Mouse (Mus musculus) fat pad, adult 2 months (tissue): Measurements from ENCODE around the gene Iscu.

Source experiments
- DNase-seq: peaks from one replicate; pipeline ENCODE4 v3.0.0-alpha.2; 2011; ENCODE audit warnings: low read depth, low spot score; ENCODE audit errors: extremely low read depth

Iscu gene

DNA sequence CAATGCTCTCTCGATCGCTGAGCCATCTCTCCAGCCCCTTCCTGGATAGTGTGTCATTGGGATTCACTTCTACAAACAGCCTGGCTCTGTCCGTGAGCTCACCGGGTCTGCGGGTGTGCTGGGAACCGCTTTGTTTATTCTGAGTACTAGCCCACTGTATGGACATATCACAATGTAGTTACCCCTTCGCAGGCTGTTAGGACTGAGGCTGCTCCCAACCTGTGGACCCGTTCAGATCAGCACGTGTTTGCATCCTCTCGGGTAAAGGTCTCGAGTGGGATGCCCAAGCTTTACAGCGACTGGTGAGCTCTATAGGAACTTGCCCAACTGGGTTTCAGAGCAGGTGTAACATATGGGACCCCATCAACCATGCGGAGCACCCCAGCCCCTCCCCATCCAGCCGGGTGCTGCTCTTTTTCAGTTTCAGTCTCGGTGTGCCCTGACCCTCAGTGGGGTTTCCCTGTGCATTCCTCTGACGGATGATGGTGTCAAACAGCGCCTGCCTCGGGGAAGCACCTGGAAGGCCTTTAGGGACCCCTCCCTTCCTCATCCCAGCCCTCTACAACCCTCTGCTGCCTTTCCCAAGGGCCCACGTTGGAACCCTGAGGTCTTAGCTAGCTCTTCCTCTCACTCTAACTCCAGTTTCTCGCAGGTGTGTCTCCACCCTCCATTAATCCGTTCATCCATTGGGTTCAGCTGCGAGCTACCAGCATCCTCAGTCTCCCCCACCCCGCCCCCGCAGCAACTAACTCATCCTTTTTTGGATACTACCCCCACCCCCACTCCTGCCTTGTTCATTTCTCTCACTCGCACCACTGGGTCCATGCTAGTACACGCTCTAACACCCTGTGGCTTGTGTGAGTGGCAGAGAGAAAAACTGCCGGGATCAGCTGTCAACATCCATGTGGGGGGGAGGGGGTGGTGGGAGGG, 41.8 kb downstream of the Iscu start:
- no peak for DNase-seq

DNA sequence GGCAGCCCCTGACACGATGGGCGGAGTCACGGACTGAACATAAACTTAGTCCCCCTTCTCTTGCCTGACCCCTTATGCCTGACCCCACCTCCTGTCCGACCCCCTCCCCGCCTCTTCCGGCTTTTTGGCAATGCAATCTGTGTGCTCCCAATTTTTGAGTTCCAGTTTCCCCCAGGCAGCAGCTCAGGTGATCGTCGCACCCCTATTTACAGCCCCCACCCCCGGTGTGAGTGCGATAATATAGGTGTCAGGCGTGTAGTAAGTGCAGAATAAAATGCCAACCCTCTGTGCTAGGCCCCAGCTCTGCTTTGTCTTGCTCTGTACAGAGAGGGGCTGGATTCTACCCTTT, 42.5 kb downstream of the Iscu start:
- DNase-seq: no peak

DNA sequence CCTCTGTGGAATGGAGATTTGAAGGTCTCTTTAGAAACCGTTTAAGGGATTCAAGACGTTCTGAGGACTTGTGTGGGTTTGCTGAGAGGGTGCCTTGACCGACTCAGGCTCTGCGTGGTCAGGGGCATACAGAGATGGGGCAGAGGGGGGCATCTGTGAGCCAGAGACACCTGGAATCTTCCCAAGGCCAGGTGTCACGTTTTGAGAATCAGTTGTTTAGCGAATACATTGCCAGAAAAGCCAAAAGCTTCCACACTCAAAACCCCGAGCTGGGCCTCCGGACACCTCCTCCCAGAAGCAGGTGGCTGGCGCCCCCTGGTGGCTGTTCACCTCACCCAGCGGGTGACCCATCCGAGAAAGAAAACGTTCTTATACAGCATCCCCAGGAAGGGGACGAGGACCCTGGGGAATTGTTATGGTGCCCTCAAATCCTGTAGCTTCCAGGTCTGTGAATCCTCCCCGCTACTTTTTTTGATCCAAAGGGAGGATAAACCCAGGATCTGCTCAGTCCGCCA, 43.1 kb downstream of the Iscu start:
- no peak for DNase-seq

DNA sequence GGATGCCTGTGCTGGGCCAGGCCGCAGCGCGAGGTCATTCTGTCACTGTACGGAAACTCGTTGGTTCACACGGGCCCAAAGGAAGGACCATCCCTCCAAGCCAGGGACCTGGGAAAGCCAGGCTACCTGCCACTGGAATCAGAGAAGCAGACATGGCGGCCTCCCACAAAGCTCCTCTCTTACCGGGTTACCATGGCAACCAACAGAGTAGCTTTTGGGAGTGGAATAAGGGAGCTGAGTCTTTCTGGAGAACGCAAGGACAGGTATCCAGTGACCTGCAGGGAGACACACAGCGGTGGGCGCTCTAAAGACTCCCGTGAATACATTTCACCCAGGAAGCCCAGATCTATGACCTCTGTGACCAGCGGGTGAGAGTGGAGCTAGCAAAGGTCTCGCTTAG, 46.0 kb downstream of the Iscu start:
- no peak for DNase-seq

DNA sequence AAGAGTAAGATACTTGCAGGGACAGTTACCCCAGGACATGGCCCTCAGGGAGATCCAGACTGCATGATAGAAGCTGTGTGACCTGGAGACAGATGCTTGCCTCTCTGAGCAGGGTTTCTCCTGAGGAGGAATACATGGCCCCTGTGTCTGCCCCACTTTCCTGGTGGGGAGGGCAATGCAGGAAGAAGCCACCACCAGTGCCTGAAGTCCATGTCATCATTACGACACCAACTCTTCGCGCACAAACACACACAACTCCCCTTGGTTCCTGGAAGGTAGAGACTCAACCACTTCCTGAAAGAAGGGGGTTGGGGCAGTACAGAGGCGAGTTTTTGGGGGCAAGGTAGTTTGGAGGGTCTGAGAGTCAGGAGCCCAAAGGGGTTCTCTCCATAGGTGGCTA, 51.7 kb downstream of the Iscu start:
- DNase-seq: no peak

DNA sequence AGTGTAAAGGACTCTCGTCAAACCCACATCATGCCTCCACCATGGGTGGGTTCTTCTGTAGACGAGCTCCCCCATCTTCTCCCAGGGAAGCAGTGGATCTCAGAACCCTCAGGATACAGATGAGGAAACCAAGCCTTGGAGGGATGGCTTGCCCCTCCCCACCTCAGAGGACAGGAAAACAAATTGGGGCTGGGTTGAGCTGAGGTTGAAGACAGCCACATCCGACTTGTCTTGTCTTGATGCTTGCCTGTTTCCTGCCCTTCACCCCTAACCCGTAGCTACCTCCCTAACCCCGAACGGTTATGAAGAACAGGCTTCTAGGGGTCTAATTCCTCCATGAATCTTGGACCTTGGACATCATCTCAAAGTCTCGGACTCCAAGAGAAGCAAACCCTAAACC, 53.0 kb downstream of the Iscu start:
- no peak for DNase-seq

DNA sequence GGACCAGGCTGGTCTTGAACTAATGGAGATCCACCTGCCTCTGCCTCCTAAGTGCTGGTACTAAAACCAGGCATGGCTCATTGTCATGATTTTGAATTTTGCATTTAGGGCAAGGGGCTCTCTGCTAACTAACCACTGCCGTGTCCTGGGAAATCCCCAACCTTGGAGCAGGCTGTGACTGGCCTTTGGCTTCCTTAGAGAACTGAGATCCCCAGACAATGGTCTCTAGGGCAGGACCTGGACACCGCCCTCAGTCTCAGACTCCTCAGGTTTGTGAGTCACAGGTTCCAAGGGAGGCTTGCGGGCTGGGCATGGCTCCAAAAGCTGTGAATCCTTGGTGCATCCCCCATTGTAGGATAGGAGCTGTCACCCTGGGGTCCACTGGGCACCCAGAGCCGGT, 54.1 kb downstream of the Iscu start:
- no peak for DNase-seq
